Mouse (Mus musculus) midbrain, postnatal 0 days (tissue): ENCODE data around the gene Ncoa1. TPM values are rescaled to one million over a fixed set of nuclear protein-coding genes. Genes with fewer than 3 reads are reported as not detected.

ENCODE experiments used
- ATAC-seq: fragments of 200-750 bp; cut with Nextera tagmentation; 2 replicates; pipeline ENCODE4 v1.8.0; 2017; ENCODE audit warnings: moderate number of reproducible peaks, mild to moderate bottlenecking, moderate TSS enrichment, moderate library complexity; ENCODE audit not compliant: low FRiP score
- DNase-seq: peaks from one replicate; pipeline ENCODE4 v3.0.0-alpha.2; 2015; ENCODE audit warnings: low spot score
- H3K27ac ChIP-seq: fragments of 300-500 bp; sonication (generic); 2 replicates; pipeline ENCODE4 v1.5.1; 2014; ENCODE audit warnings: low read depth, mild to moderate bottlenecking, low read length, mixed read lengths
- H3K27me3 ChIP-seq: fragments of 300-500 bp; sonication (generic); 2 replicates; pipeline ENCODE4 v1.6.1; 2014; ENCODE audit warnings: low read length, control low read depth, mixed read lengths; ENCODE audit not compliant: insufficient read depth
- H3K36me3 ChIP-seq: fragments of 300-500 bp; sonication (generic); 2 replicates; pipeline ENCODE4 v1.6.1; 2014; ENCODE audit warnings: low read length, control low read depth, mixed read lengths; ENCODE audit not compliant: insufficient read depth
- H3K4me1 ChIP-seq: fragments of 300-500 bp; sonication (generic); 2 replicates; pipeline ENCODE4 v1.6.1; 2014; ENCODE audit warnings: mild to moderate bottlenecking, control low read depth, antibody characterized with exemption, low read length, mixed read lengths; ENCODE audit not compliant: insufficient read depth
- H3K4me2 ChIP-seq: fragments of 300-500 bp; sonication (generic); 2 replicates; pipeline ENCODE4 v1.6.1; 2014; ENCODE audit warnings: low read depth, mild to moderate bottlenecking, low read length, mixed read lengths; ENCODE audit not compliant: poor library complexity, severe bottlenecking
- H3K4me3 ChIP-seq: fragments of 300-500 bp; sonication (generic); 2 replicates; pipeline ENCODE4 v1.5.1; 2014; ENCODE audit warnings: low read depth, mild to moderate bottlenecking, low read length, moderate library complexity
- H3K9ac ChIP-seq: fragments of 300-500 bp; sonication (generic); replicated peaks from 2 replicates; pipeline ENCODE4 v1.6.1; 2014; ENCODE audit warnings: mild to moderate bottlenecking, low read length, moderate library complexity, mixed read lengths; ENCODE audit not compliant: poor library complexity, severe bottlenecking
- H3K9me3 ChIP-seq: fragments of 300-500 bp; sonication (generic); 2 replicates; pipeline ENCODE4 v1.6.1; 2016; ENCODE audit warnings: low read length, control low read depth
- CTCF ChIP-seq: IDR thresholded peaks from 2 replicates; pipeline ENCODE4 v1.5.1; 2016; ENCODE audit warnings: antibody characterized with exemption, mild to moderate bottlenecking
- WGBS: fragments of 180-500 bp; shearing (Covaris S2); extraction: QIAGEN DNeasy Blood & Tissue Kit; methylation state at CpG from one replicate; pipeline ENCODE4 v1.1.7; 2014; 5-methylcytosine and 5-hydroxymethylcytosine counted together
- polyA plus RNA-seq: library from polyadenylated mRNA; unstranded; fragments of >200 nt; fragmentation: Nextera tagmentation; extraction: Ambion mirVana; gene quantifications from 2 replicates; pipeline ENCODE4 v1.2.1, GENCODE M21; 2015
- total RNA-seq: library from RNA; depleted of rRNA; stranded (reverse); fragments of >200 nt; gene quantifications from 2 replicates; pipeline ENCODE4 v1.2.3, GENCODE M21; 2014

Gene Ncoa1
- total and polyA plus RNA-seq, 2 experiments from 2014 or later, result 9.9 to 37.2 TPM

GRCm38 (mm10) chr12:4480250-4480649 lies 3.3 kb upstream of the Ncoa1 start:
- Histone ChIP-seq H3K36me3 (no peaks in the 10 kb centered on the region), H3K9me3 (no peaks in the 10 kb centered on the region), H3K4me3 (no peak overlapping the region), H3K9ac (no peak overlapping the region), H3K4me1 (no peaks in the 10 kb centered on the region; the same call in 1 of the 2 replicates), H3K27ac (no peak overlapping the region), H3K4me2 (no peak overlapping the region), H3K27me3 (no peaks in the 10 kb centered on the region)
- WGBS, result 88% methylated on average over 4 of the region's 4 CpGs
- DNase-seq (no peak), ATAC-seq (no peak)
- TF ChIP-seq CTCF, result no peak

- ATAC-seq (no peak), DNase-seq (no peak)
- Histone ChIP-seq H3K4me2 (no peak overlapping the region), H3K4me1 (no peaks in the 10 kb centered on the region; the same call in 1 of the 2 replicates), H3K9me3 (no peaks in the 10 kb centered on the region), H3K9ac (no peak overlapping the region), H3K27me3 (no peaks in the 10 kb centered on the region), H3K36me3 (no peaks in the 10 kb centered on the region), H3K27ac (no peak overlapping the region), H3K4me3 (no peak overlapping the region)
- no peak for TF ChIP-seq CTCF
- WGBS, result 79% methylated on average over 3 of the region's 3 CpGs
Measured at GRCm38 (mm10) chr12:4479171-4479881, 2.3 kb upstream of the Ncoa1 start.

- Histone ChIP-seq H3K36me3 (no peaks in the 10 kb centered on the region), H3K9me3 (no peaks in the 10 kb centered on the region), H3K27me3 (no peaks in the 10 kb centered on the region), H3K27ac (no peak overlapping the region), H3K4me2 (no peak overlapping the region), H3K9ac (0 out of 2 replicates have a peak overlapping the region, but pooled peaks have one; percentile 19), H3K4me1 (no peaks in the 10 kb centered on the region; the same call in 1 of the 2 replicates), H3K4me3 (no peak overlapping the region)
- 60% methylated on average over 6 of the region's 6 CpGs for WGBS
- DNase-seq, result no peak
- ATAC-seq, result no peak
- TF ChIP-seq CTCF, result no peak
Measured at GRCm38 (mm10) chr12:4477941-4478795, 1.2 kb upstream of the Ncoa1 start.

- Histone ChIP-seq H3K4me2 (peak overlapping the region; percentile 54), H3K36me3 (no peaks in the 10 kb centered on the region), H3K4me1 (no peaks in the 10 kb centered on the region; the same call in 1 of the 2 replicates), H3K9ac (peak overlapping the region; percentile 98), H3K9me3 (no peaks in the 10 kb centered on the region), H3K27ac (peak overlapping the region; percentile 96), H3K27me3 (no peaks in the 10 kb centered on the region), H3K4me3 (peak overlapping the region; percentile 96)
- ATAC-seq (peak; percentile 86), DNase-seq (peak; percentile 48)
- WGBS, result under 1% methylated on average over 45 of the region's 73 CpGs
- peak; percentile 44 for TF ChIP-seq CTCF
Measured at GRCm38 (mm10) chr12:4476291-4476831, 621 bp downstream of the Ncoa1 start.

- no peak for ATAC-seq
- peak; percentile 14 for DNase-seq
- peak overlapping the region; percentile 54 for H3K4me2 ChIP-seq
- H3K36me3 ChIP-seq, result no peaks in the 10 kb centered on the region
- H3K4me1 ChIP-seq, result no peaks in the 10 kb centered on the region; the same call in 1 of the 2 replicates
- H3K27me3 ChIP-seq, result no peaks in the 10 kb centered on the region
- peak overlapping the region; percentile 98 for H3K9ac ChIP-seq
- H3K9me3 ChIP-seq, result no peaks in the 10 kb centered on the region
- H3K4me3 ChIP-seq, result peak overlapping the region; percentile 96
- TF ChIP-seq CTCF, result no peak
- WGBS, result 10% methylated on average over 18 of the region's 18 CpGs
- no peak overlapping the region for H3K27ac ChIP-seq
Measured at GRCm38 (mm10) chr12:4475251-4475993, 1.6 kb downstream of the Ncoa1 start.
